Mouse (Mus musculus): ENCODE results near the gene Stxbp3. TPM values are rescaled to one million over a fixed set of nuclear protein-coding genes. Genes with fewer than 3 reads are reported as not detected.
"Not testable (repeated sequence)": the region's sequence is repeated elsewhere in the genome, so short reads cannot be mapped to it uniquely, and the experiment has no call there.

The Stxbp3 gene
- polyA plus RNA-seq, 1 experiment from 2014 or later, result 20.8 TPM

DNA sequence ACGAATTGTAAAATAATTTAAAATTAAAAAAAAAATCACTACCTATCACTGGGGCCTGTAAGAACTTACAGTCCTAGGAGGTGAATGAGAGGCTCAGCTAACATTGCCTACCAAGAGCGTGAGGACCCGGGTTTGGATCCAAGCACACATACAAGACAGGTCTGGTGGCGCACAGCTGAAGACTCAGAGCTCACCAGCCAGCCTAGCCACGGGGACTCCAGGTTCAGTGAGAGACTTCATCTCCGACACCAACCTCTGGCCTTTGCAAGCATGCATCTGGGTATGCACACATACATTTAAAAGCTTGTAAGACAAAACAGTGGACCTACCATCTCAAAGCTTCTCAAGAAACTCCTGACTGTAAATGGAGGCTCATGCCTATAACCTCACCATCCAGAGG, 3.4 kb downstream of the Stxbp3 start:
- no peak for ATAC-seq (ENCODE audit: insufficient read depth, low FRiP score, low TSS enrichment)
- Histone ChIP-seq H3K9me3 (ENCODE audit: control insufficient read depth, low read length) (no peaks in the 10 kb centered on the region), H3K9ac (ENCODE audit: low read length) (no peak overlapping the region), H3K4me3 (ENCODE audit: low read depth, low read length) (no peak overlapping the region), H3K27me3 (ENCODE audit: control insufficient read depth, insufficient read depth, low read length) (no peaks in the 10 kb centered on the region), H3K36me3 (ENCODE audit: control insufficient read depth, insufficient read depth, low read length) (no peaks in the 10 kb centered on the region), H3K4me2 (ENCODE audit: low read depth) (no peak overlapping the region), H3K27ac (ENCODE audit: low read depth, low read length) (no peak overlapping the region), H3K4me1 (ENCODE audit: control insufficient read depth, insufficient read depth, low read length) (0 out of 2 replicates have a peak, but pooled peaks cover 2% of the 10 kb centered on the region)
- WGBS, result 96% methylated on average over 6 of the region's 6 CpGs
- DNase-seq (ENCODE audit: low spot score), result no peak

DNA sequence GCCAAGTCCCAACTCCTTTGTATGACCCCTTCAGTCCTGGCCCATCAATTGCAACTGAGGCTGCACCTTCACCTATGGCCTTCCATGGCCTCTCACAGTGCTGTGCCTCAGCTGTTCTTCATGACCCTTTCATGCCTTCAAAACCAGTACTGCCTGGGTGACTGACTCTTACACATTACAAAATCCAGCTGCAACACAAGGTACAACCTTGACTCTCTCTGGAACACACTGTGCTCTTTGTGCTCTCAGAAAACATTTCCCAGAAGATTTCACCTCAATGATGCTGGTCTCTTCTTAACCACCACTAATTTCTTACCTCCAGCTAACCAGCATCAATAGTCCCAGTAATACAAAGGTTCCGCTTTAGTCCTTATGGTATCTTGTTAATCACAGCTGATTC, 6.6 kb downstream of the Stxbp3 start:
- not testable (repeated sequence) for H3K9ac ChIP-seq (ENCODE audit: low read length); H3K4me1 ChIP-seq (ENCODE audit: control insufficient read depth, insufficient read depth, low read length); DNase-seq (ENCODE audit: low spot score); H3K9me3 ChIP-seq (ENCODE audit: control insufficient read depth, low read length); H3K27me3 ChIP-seq (ENCODE audit: control insufficient read depth, insufficient read depth, low read length); H3K4me3 ChIP-seq (ENCODE audit: low read depth, low read length); H3K36me3 ChIP-seq (ENCODE audit: control insufficient read depth, insufficient read depth, low read length); H3K4me2 ChIP-seq (ENCODE audit: low read depth); H3K27ac ChIP-seq (ENCODE audit: low read depth, low read length); ATAC-seq (ENCODE audit: insufficient read depth, low FRiP score, low TSS enrichment)
- 100% methylated on average over 1 of the region's 1 CpGs for WGBS

DNA sequence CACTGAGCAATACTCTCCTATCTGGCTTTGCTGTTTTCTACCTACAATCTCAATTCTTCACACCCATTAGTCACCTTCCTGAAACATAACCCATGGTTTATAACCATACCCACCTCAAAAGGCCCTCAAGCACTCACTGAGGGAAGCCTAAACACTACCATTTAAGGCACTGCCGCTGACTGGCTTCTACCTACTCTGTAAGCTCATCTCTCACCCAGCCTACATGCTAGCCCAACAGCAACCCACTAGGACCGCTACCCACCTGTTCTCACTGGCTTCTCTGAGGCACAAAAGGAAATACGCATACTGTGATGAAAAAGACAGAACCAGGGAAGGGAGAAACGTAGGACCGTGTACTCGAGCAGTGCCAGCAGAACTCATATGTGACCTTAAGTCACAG, 8.6 kb downstream of the Stxbp3 start:
- Histone ChIP-seq H3K4me1 (ENCODE audit: control insufficient read depth, insufficient read depth, low read length) (no peaks in the 10 kb centered on the region), H3K4me3 (ENCODE audit: low read depth, low read length) (no peak overlapping the region), H3K9ac (ENCODE audit: low read length) (no peak overlapping the region), H3K27ac (ENCODE audit: low read depth, low read length) (no peak overlapping the region), H3K27me3 (ENCODE audit: control insufficient read depth, insufficient read depth, low read length) (no peaks in the 10 kb centered on the region), H3K9me3 (ENCODE audit: control insufficient read depth, low read length) (no peaks in the 10 kb centered on the region), H3K36me3 (ENCODE audit: control insufficient read depth, insufficient read depth, low read length) (no peaks in the 10 kb centered on the region), H3K4me2 (ENCODE audit: low read depth) (no peak overlapping the region)
- no peak for ATAC-seq (ENCODE audit: insufficient read depth, low FRiP score, low TSS enrichment)
- WGBS, result 96% methylated on average over 6 of the region's 6 CpGs
- DNase-seq (ENCODE audit: low spot score), result no peak

DNA sequence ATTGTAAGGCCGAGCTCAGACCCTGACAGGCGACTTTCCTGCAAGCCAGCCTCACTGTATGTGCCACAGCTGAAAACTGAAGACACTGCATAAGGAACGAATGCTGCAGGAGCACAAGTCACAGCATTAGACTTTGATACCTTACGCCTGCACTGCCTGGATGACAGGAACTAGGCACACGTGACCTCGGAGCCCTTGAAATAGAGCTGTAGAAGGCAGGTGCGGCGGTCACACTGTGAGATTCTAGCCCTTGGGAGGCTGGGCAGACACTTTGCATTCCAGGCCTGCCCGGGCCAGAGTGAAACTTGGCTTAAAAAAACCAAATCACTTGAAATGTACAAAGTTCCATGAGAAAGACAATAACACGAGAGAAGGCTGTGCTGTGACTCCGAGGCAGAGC, 9.8 kb downstream of the Stxbp3 start:
- Histone ChIP-seq H3K4me3 (ENCODE audit: low read depth, low read length) (no peak overlapping the region), H3K36me3 (ENCODE audit: control insufficient read depth, insufficient read depth, low read length) (peaks cover 2% of the 10 kb centered on the region; the same call in 1 of the 2 replicates), H3K4me2 (ENCODE audit: low read depth) (no peak overlapping the region), H3K27me3 (ENCODE audit: control insufficient read depth, insufficient read depth, low read length) (no peaks in the 10 kb centered on the region), H3K4me1 (ENCODE audit: control insufficient read depth, insufficient read depth, low read length) (no peaks in the 10 kb centered on the region), H3K9me3 (ENCODE audit: control insufficient read depth, low read length) (no peaks in the 10 kb centered on the region), H3K27ac (ENCODE audit: low read depth, low read length) (no peak overlapping the region), H3K9ac (ENCODE audit: low read length) (no peak overlapping the region)
- 88% methylated on average over 11 of the region's 11 CpGs for WGBS
- ATAC-seq (ENCODE audit: insufficient read depth, low FRiP score, low TSS enrichment) (no peak), DNase-seq (ENCODE audit: low spot score) (no peak)

DNA sequence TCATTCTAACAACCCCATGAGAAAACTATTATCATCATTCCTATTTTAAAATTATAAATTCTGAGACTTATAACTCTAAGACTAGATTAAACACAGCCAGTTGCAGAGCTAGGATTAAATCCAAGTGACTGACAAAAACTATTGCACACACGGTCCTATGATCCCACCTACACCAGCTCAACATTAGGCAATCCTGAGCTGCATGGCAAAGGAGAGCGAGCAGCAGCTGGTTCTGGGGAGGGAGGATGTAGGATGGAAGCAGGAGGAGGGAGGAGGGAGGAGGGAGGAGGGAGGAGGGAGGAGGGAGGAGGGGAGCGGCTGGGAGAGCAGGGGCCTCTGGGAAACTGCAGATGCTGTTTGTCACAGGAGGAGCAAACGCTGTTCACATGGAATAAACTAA, 24.7 kb downstream of the Stxbp3 start:
- 77% methylated on average over 4 of the region's 4 CpGs for whole genome bisulfite sequencing

DNA sequence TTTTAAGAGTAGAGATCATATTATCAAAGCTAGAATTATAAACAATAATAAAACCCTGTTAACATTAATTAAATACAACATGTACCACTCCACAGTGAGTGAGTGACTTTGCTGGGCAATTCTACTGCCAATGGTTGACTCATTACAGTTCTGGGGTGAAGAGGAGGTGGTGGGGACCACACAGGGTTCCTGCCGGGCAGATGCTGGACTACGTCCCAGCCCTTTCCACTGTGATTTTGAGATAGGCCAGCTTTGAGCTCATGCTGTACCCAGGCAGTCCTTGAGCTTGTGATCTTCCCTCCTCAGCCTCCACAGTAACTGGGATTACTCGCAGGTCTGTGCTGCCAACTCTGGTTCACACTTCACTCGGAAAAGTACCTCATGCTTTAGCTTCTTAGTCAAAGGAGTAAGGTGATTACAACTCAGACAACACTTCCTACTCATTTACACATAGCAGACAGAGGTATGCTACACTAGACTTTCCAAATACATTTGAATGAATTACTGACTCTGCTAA, 29.5 kb downstream of the Stxbp3 start:
- H3K4me3 ChIP-seq (ENCODE audit: low read depth, low read length), result no peak overlapping the region

More for the DNA sequence above, 24.7 kb downstream of the Stxbp3 start:
- H3K4me3 ChIP-seq (ENCODE audit: low read depth, low read length), result no peak overlapping the region
- ATAC-seq (ENCODE audit: insufficient read depth, low FRiP score, low TSS enrichment) (no peak), DNase-seq (ENCODE audit: low spot score) (no peak)
- no peak overlapping the region for H3K9ac ChIP-seq (ENCODE audit: low read length)
- no peaks in the 10 kb centered on the region for H3K9me3 ChIP-seq (ENCODE audit: control insufficient read depth, low read length)
- no peaks in the 10 kb centered on the region for H3K27me3 ChIP-seq (ENCODE audit: control insufficient read depth, insufficient read depth, low read length)
- H3K4me1 ChIP-seq (ENCODE audit: control insufficient read depth, insufficient read depth, low read length), result no peaks in the 10 kb centered on the region
- H3K27ac ChIP-seq (ENCODE audit: low read depth, low read length), result no peak overlapping the region
- no peak overlapping the region for H3K4me2 ChIP-seq (ENCODE audit: low read depth)
- no peaks in the 10 kb centered on the region for H3K36me3 ChIP-seq (ENCODE audit: control insufficient read depth, insufficient read depth, low read length)

DNA sequence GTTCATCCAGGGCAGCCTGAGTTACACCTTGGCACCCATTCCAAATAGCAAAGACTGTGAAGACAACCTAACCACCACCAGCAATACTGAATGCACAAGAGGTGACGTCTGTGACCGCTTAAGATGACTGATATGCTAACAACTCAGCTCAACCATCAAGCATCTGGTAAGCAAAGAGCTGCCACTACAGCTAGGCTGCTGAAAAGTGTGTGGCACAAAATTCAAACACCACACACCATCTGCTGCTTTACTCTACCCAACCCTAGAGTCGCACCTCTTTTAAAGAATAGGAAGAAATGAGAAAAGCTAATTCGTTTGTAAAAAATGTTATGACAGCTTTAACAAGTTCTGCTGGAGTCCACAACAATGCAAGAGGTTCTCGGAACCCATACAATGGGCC, 34.7 kb downstream of the Stxbp3 start:
- DNase-seq (ENCODE audit: low spot score) (no peak), ATAC-seq (ENCODE audit: insufficient read depth, low FRiP score, low TSS enrichment) (no peak)
- no peaks in the 10 kb centered on the region for H3K4me1 ChIP-seq (ENCODE audit: control insufficient read depth, insufficient read depth, low read length)
- no peaks in the 10 kb centered on the region for H3K9me3 ChIP-seq (ENCODE audit: control insufficient read depth, low read length)
- no peaks in the 10 kb centered on the region; the same call in 1 of the 2 replicates for H3K36me3 ChIP-seq (ENCODE audit: control insufficient read depth, insufficient read depth, low read length)
- WGBS, result 91% methylated on average over 5 of the region's 5 CpGs
- H3K27ac ChIP-seq (ENCODE audit: low read depth, low read length), result no peak overlapping the region
- H3K9ac ChIP-seq (ENCODE audit: low read length), result no peak overlapping the region
- H3K4me2 ChIP-seq (ENCODE audit: low read depth), result no peak overlapping the region
- H3K27me3 ChIP-seq (ENCODE audit: control insufficient read depth, insufficient read depth, low read length), result no peaks in the 10 kb centered on the region
- H3K4me3 ChIP-seq (ENCODE audit: low read depth, low read length), result no peak overlapping the region

More for the DNA sequence above, 29.5 kb downstream of the Stxbp3 start:
- Histone ChIP-seq H3K36me3 (ENCODE audit: control insufficient read depth, insufficient read depth, low read length) (no peaks in the 10 kb centered on the region), H3K27ac (ENCODE audit: low read depth, low read length) (no peak overlapping the region), H3K27me3 (ENCODE audit: control insufficient read depth, insufficient read depth, low read length) (no peaks in the 10 kb centered on the region), H3K4me2 (ENCODE audit: low read depth) (no peak overlapping the region), H3K4me1 (ENCODE audit: control insufficient read depth, insufficient read depth, low read length) (no peaks in the 10 kb centered on the region), H3K9ac (ENCODE audit: low read length) (no peak overlapping the region), H3K9me3 (ENCODE audit: control insufficient read depth, low read length) (no peaks in the 10 kb centered on the region)
- 85% methylated on average over 4 of the region's 4 CpGs for WGBS
- no peak for ATAC-seq (ENCODE audit: insufficient read depth, low FRiP score, low TSS enrichment)
- no peak for DNase-seq (ENCODE audit: low spot score)

DNA sequence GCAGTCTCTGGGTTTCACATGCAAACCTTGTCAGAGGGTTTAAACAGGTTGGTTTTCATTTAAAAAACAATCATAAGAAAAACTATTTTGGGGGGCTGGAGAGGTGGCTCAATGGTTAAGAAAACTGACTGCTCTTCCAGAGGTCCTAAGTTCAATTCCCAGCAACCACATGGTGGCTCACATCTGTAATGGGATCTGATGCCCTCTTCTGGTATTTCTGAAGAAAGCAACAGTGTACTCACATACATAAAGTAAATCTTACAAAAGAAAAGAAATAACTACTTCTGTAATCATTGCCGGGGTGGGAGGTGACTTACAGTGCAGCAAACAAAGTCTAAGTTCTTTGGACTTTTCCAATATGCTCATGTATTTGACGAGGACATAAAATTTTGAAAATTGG, 42.0 kb downstream of the Stxbp3 start:
- Histone ChIP-seq H3K9ac (ENCODE audit: low read length) (no peak overlapping the region), H3K4me2 (ENCODE audit: low read depth) (no peak overlapping the region), H3K27ac (ENCODE audit: low read depth, low read length) (no peak overlapping the region), H3K4me3 (ENCODE audit: low read depth, low read length) (no peak overlapping the region), H3K36me3 (ENCODE audit: control insufficient read depth, insufficient read depth, low read length) (peaks cover 2% of the 10 kb centered on the region), H3K27me3 (ENCODE audit: control insufficient read depth, insufficient read depth, low read length) (no peaks in the 10 kb centered on the region), H3K4me1 (ENCODE audit: control insufficient read depth, insufficient read depth, low read length) (no peaks in the 10 kb centered on the region), H3K9me3 (ENCODE audit: control insufficient read depth, low read length) (no peaks in the 10 kb centered on the region)
- WGBS, result 87% methylated on average over 2 of the region's 2 CpGs
- ATAC-seq (ENCODE audit: insufficient read depth, low FRiP score, low TSS enrichment) (no peak), DNase-seq (ENCODE audit: low spot score) (no peak)

DNA sequence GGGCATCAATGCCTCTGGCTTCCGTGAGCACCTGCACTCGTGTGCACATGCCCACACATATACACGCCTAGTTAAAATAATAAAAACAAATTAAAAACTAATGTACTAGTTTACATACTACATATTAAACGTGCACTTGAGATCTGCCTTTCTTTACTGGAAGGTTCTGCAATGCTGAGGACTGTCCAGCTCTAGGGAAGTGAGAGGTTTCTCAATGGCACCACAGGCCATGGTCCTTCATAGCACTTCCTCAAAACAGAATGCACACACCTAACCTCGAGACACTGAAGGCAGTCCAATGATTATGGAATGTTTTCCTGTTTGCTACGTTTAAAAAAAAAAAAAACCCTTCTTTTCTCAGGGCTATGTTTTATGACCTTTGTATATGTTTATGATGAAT, 42.6 kb downstream of the Stxbp3 start:
- 93% methylated on average over 6 of the region's 6 CpGs for WGBS
- no peak overlapping the region for H3K4me3 ChIP-seq (ENCODE audit: low read depth, low read length)
- H3K9ac ChIP-seq (ENCODE audit: low read length), result no peak overlapping the region
- H3K36me3 ChIP-seq (ENCODE audit: control insufficient read depth, insufficient read depth, low read length), result peaks cover 2% of the 10 kb centered on the region
- no peak for DNase-seq (ENCODE audit: low spot score)
- no peaks in the 10 kb centered on the region for H3K4me1 ChIP-seq (ENCODE audit: control insufficient read depth, insufficient read depth, low read length)
- H3K27me3 ChIP-seq (ENCODE audit: control insufficient read depth, insufficient read depth, low read length), result no peaks in the 10 kb centered on the region
- no peak overlapping the region for H3K4me2 ChIP-seq (ENCODE audit: low read depth)
- ATAC-seq (ENCODE audit: insufficient read depth, low FRiP score, low TSS enrichment), result no peak
- no peak overlapping the region for H3K27ac ChIP-seq (ENCODE audit: low read depth, low read length)
- no peaks in the 10 kb centered on the region for H3K9me3 ChIP-seq (ENCODE audit: control insufficient read depth, low read length)
